In the genomic region with DNA sequence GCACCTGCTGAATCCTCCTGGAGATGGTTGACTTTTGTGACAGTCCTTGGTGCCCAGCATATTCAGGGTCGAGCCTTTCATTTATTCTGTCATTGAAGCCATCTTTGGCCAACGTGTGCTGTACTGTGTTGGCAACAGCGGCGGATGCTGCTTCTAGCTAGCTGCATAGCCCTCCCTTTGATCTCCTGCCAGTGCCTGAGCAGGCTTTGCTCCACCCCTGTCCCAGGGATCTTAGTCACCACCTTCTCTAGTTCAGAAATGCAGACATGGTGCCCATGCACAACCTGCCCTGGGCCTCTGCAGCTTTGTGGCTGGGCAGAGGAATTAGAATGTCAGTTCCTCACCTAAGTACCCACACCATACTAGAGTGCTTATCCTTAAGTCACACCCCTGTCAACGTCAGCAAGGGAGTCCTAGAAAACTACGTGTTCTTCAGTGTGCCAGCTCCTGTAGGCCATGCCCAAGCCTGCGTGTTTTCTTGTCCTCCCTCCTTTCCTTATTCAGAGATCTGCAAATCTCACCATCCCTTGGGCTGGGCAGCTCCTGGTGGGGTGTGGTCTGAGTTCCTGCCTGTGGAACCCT, we compare ENCODE assay signal across 8 mouse cellular contexts.
DNase-seq lines count a peak whose midpoint lies in the region; ATAC-seq lines count a peak whose summit lies in the region.

No protein-coding gene starts in this region.

- peak; percentile 54 for DNase-seq in kidney, postnatal 10 days
- DNase-seq in kidney, adult 11 months, result no peak
- DNase-seq in cerebellum, postnatal 10 days, result peak; percentile 63 to 65
- peak; percentile 26 for DNase-seq in induced T-regulatory cell, adult 2 months (ENCODE audit: low read depth)
- peak; percentile 7 to 25 for DNase-seq in thymus, postnatal 36 days
- no peak for DNase-seq in liver
- no peak for DNase-seq in left cerebral cortex, postnatal 14 days (ENCODE audit: low spot score in 2 of 2)

- ATAC-seq in activated CD4-positive, CD25-positive, alpha-beta regulatory T cell, adult 4 months, result peak; percentile 80

- intact Hi-C loops in left cerebral cortex, postnatal 14 days (cut with DNase I), result no loop called here

Comparison
In these comparisons a context has a peak if more than half of its experiments do, and no peak if none do; other contexts are left out.
1. DNase-seq: peak in kidney, postnatal 10 days (single experiment), cerebellum, postnatal 10 days (2 of 2), induced T-regulatory cell, adult 2 months (single experiment) and thymus, postnatal 36 days (2 of 2); none in kidney, adult 11 months (single experiment), liver (single experiment) and left cerebral cortex, postnatal 14 days (0 of 2).